Mouse (Mus musculus) liver, embryonic 16.5 days (tissue): ENCODE data around the gene Slc6a6. TPM values are rescaled to one million over a fixed set of nuclear protein-coding genes. Genes with fewer than 3 reads are reported as not detected.

Experiments used
- ATAC-seq: fragments of 200-750 bp; cut with Nextera tagmentation; 2 replicates; pipeline ENCODE4 v1.8.0; 2017; ENCODE audit warnings: low read depth, mild to moderate bottlenecking, moderate number of reproducible peaks, moderate library complexity
- H3K27ac ChIP-seq: fragments of 300-500 bp; sonication (generic); 2 replicates; pipeline ENCODE4 v1.5.1; 2014; ENCODE audit warnings: mild to moderate bottlenecking, low read length
- H3K27me3 ChIP-seq: fragments of 300-500 bp; sonication (generic); 2 replicates; pipeline ENCODE4 v1.6.1; 2014; ENCODE audit warnings: low read depth, low read length, mixed read lengths; ENCODE audit not compliant: control insufficient read depth, insufficient read depth
- H3K36me3 ChIP-seq: fragments of 300-500 bp; sonication (generic); 2 replicates; pipeline ENCODE4 v1.6.1; 2014; ENCODE audit warnings: mild to moderate bottlenecking; ENCODE audit not compliant: control insufficient read depth, insufficient read depth
- H3K4me1 ChIP-seq: fragments of 300-500 bp; sonication (generic); 2 replicates; pipeline ENCODE4 v1.6.1; 2014; ENCODE audit warnings: low read depth, low read length, mixed read lengths; ENCODE audit not compliant: control insufficient read depth
- H3K4me2 ChIP-seq: fragments of 300-500 bp; sonication (generic); 2 replicates; pipeline ENCODE4 v1.6.1; 2014; ENCODE audit warnings: low read depth, low read length, mixed read lengths
- H3K4me3 ChIP-seq: fragments of 300-500 bp; sonication (generic); 2 replicates; pipeline ENCODE4 v1.5.1; 2014; ENCODE audit warnings: low read depth, mild to moderate bottlenecking, low read length
- H3K9ac ChIP-seq: fragments of 300-500 bp; sonication (generic); 2 replicates; pipeline ENCODE4 v1.6.1; 2014; ENCODE audit warnings: low read depth, low read length
- H3K9me3 ChIP-seq: fragments of 300-500 bp; sonication (generic); replicated peaks from 2 replicates; pipeline ENCODE4 v1.6.1; 2016; ENCODE audit warnings: low read length; ENCODE audit not compliant: control insufficient read depth
- WGBS: fragments of 180-500 bp; shearing (Covaris S2); extraction: QIAGEN DNeasy Blood & Tissue Kit; methylation state at CpG from one replicate; pipeline ENCODE4 v1.1.7; 2014; ENCODE audit not compliant: insufficient replicate concordance; 5-methylcytosine and 5-hydroxymethylcytosine counted together
- polyA plus RNA-seq: library from polyadenylated mRNA; unstranded; fragments of >200 nt; fragmentation: Nextera tagmentation; extraction: Ambion mirVana; gene quantifications from 2 replicates; pipeline ENCODE4 v1.2.1, GENCODE M21; 2015

Slc6a6 gene
- polyA plus RNA-seq, 1 experiment from 2014 or later = 20.5 TPM

DNA sequence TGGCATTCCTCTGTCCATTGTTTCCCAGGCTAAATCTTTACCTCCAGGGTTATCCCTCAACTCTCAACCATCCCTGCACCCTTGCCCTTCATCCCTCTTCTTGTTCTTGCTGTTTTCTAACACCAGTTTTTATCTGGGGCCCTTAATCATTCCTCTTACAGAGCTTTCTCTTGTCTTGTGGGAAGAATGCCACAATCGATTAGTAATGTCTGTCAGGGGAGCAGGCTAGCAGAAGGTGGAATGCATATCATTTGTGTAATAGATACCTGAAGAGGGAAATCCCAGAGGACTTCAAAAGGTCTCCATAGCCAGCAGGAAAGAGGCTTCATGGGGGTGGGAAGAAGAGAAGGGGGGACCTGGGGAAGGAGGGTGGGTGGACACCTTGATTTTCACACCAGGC lies 20.6 kb downstream of the Slc6a6 start:
- H3K4me2 ChIP-seq = no peak overlapping the region
- 65% methylated on average over 1 of the region's 1 CpGs for WGBS
- no peaks in the 10 kb centered on the region for H3K27me3 ChIP-seq
- H3K9me3 ChIP-seq = no peaks in the 10 kb centered on the region
- 0 out of 2 replicates have a peak, but pooled peaks cover 5% of the 10 kb centered on the region for H3K36me3 ChIP-seq
- no peak overlapping the region for H3K9ac ChIP-seq
- no peak overlapping the region for H3K4me3 ChIP-seq
- no peak overlapping the region for H3K27ac ChIP-seq
- H3K4me1 ChIP-seq = peaks cover 24% of the 10 kb centered on the region
- ATAC-seq = no peak

DNA sequence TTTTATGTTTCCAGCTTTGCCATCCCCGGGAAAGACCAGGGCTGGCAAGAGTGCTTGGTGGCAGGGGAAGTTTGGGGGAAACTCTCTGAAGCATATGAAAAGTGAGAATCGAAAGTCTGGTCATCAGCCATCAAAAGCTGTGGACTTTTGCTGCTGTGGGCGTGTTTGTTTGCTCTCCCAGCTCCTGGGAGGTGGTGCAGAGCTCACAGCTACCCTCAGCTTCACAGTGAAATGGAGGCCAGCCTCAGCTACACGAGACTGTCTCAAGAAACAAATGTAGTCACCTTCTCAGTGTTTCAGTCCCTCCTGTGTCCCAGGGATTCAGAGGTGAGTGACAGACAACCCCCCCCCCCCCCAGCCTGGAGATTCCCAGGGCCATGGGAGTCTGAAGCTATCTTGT lies 21.8 kb downstream of the Slc6a6 start:
- Histone ChIP-seq H3K4me3 (peak overlapping the region; percentile 2), H3K36me3 (0 out of 2 replicates have a peak, but pooled peaks cover 5% of the 10 kb centered on the region), H3K27me3 (no peaks in the 10 kb centered on the region), H3K9ac (peak overlapping the region; percentile 17; the same call in 1 of the 2 replicates), H3K4me2 (peak overlapping the region; percentile 21), H3K27ac (peak overlapping the region; percentile 80), H3K4me1 (peaks cover 13% of the 10 kb centered on the region), H3K9me3 (no peaks in the 10 kb centered on the region)
- WGBS = 51% methylated on average over 4 of the region's 4 CpGs
- peak; percentile 38; the same call in 1 of the 2 replicates for ATAC-seq

- peak; percentile 16; the same call in 1 of the 2 replicates for ATAC-seq
- peak overlapping the region; percentile 17; the same call in 1 of the 2 replicates for H3K9ac ChIP-seq
- no peaks in the 10 kb centered on the region for H3K27me3 ChIP-seq
- 0 out of 2 replicates have a peak, but pooled peaks cover 5% of the 10 kb centered on the region for H3K36me3 ChIP-seq
- WGBS = 55% methylated on average over 13 of the region's 13 CpGs
- no peaks in the 10 kb centered on the region for H3K9me3 ChIP-seq
- H3K4me2 ChIP-seq = peak overlapping the region; percentile 21
- peak overlapping the region; percentile 80 for H3K27ac ChIP-seq
- H3K4me1 ChIP-seq = peaks cover 8% of the 10 kb centered on the region
- peak overlapping the region; percentile 2 for H3K4me3 ChIP-seq
Observed at GRCm38 (mm10) chr6:91706072-91706776, 22.4 kb downstream of the Slc6a6 start.

DNA sequence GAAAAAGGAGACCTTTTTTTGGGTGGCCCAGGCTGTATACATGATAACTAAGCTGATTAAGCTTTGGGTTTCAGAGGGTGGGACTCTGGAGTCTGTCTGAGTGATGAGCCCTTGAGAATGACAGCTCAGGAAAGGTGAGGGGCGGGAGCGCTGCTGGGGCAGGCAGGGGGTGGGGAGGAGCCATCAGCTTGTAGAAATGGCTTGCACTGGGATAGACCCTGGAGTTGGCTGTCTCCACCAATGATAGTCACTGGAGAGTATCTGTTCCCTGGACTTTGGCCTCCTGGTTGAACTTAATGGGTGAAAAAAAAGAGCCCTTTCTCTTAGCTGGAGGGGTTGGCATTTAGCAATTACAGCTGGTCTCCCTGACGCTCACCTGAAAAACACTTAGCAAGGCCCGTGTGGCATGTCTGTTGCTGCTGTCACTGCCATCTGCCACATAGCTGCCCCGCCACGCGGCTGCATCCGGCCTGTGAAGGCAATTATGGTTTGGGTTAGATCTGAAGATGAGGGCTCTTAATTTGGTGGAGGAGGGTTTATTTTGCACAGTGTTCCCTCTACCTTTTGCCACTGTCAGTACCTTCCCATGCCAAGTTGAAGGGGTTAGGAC lies 23.5 kb downstream of the Slc6a6 start:
- Histone ChIP-seq H3K9ac (no peak overlapping the region), H3K4me1 (peaks cover 13% of the 10 kb centered on the region), H3K27me3 (no peaks in the 10 kb centered on the region), H3K36me3 (0 out of 2 replicates have a peak, but pooled peaks cover 5% of the 10 kb centered on the region), H3K27ac (peak overlapping the region; percentile 41; the same call in 1 of the 2 replicates), H3K4me3 (no peak overlapping the region), H3K9me3 (no peaks in the 10 kb centered on the region), H3K4me2 (no peak overlapping the region; the same call in none of the 2 replicates)
- WGBS = 78% methylated on average over 8 of the region's 8 CpGs
- ATAC-seq = peak; percentile 63

DNA sequence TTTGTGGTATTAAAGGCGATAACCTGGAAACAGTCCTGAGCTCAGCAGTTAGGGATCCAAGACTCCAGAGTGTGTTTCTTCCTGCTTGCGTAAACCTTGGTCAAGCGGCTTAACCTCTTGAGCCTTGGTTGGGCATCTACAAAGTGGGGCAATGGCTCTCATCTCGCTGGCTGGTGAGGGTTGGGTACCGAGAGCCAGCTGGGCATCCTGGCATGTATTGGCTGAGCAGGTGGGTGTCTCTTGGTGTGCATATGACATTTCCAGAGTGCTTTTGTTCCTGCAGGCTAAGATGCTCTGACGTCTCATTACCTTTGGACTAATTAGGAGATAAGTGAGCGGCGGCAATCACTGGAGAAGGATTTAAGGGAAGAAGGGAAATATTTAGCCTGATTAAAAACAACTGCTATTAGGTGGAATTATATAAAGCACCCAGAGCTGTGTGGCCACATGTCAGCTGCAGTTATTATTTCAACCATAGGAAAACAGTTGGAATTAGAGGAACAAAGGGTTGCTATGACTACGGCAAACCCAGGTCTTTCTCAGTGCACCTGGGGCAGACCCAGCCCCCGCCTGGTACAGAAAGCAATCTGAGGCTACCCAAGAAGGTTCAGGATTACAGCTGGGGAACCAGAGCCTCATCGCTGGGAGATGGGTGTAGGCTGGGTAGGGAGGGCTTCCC lies 24.2 kb downstream of the Slc6a6 start:
- H3K27me3 ChIP-seq = no peaks in the 10 kb centered on the region
- no peak overlapping the region for H3K27ac ChIP-seq
- H3K4me3 ChIP-seq = no peak overlapping the region
- no peak overlapping the region for H3K4me2 ChIP-seq
- no peaks in the 10 kb centered on the region for H3K9me3 ChIP-seq
- H3K36me3 ChIP-seq = 0 out of 2 replicates have a peak, but pooled peaks cover 5% of the 10 kb centered on the region
- ATAC-seq = no peak
- H3K4me1 ChIP-seq = peaks cover 19% of the 10 kb centered on the region
- no peak overlapping the region for H3K9ac ChIP-seq
- 85% methylated on average over 11 of the region's 11 CpGs for WGBS

GRCm38 (mm10) chr6:91708919-91709318 lies 25.1 kb downstream of the Slc6a6 start:
- 86% methylated on average over 1 of the region's 2 CpGs for WGBS
- Histone ChIP-seq H3K36me3 (0 out of 2 replicates have a peak, but pooled peaks cover 5% of the 10 kb centered on the region), H3K4me1 (peaks cover 24% of the 10 kb centered on the region), H3K9me3 (no peaks in the 10 kb centered on the region), H3K4me3 (no peak overlapping the region), H3K9ac (no peak overlapping the region), H3K4me2 (no peak overlapping the region), H3K27ac (no peak overlapping the region), H3K27me3 (no peaks in the 10 kb centered on the region)
- ATAC-seq = no peak

GRCm38 (mm10) chr6:91710345-91710930 lies 26.6 kb downstream of the Slc6a6 start:
- Histone ChIP-seq H3K9me3 (no peaks in the 10 kb centered on the region), H3K9ac (no peak overlapping the region), H3K27ac (no peak overlapping the region), H3K4me3 (no peak overlapping the region), H3K27me3 (no peaks in the 10 kb centered on the region), H3K36me3 (0 out of 2 replicates have a peak, but pooled peaks cover 5% of the 10 kb centered on the region), H3K4me2 (no peak overlapping the region), H3K4me1 (peaks cover 21% of the 10 kb centered on the region)
- no peak for ATAC-seq
- 69% methylated on average over 6 of the region's 6 CpGs for WGBS

DNA sequence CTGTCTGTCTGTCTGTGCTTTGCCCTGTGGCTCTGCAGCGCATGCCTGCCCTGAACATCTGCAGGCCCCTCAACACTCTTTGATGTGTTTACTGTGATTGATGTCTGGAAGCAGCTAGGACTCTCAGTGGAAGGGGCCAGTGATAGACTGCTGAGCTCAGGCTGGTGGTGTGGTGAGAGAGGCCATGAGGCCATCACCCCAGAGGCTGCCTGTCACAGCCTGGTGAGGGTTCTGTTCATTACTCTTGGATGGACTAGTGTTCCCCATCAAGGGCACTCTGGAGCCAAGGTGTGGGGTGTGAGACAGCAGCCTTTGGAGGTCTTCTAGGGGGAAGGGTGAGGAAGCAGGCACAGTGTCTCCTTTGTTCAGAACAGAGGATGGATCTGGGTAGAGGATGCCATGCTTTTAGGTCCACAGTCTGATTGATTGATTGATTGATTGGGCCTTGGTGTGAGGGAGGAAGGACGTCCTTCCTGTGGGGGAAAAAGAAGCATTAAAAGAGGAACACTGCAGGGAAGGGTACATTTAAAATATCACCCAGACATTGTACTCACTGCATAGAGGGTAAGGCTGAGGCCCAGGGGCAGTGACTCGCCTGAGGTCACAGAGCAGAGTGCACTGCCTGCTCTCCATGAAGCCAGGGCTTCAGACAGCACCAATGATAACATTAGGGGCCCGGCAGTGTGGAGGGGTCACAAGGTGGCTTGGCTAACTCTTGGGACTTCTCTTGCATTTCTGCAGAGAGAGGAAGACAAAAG lies 28.4 kb downstream of the Slc6a6 start:
- H3K9ac ChIP-seq = no peak overlapping the region
- no peaks in the 10 kb centered on the region for H3K9me3 ChIP-seq
- H3K27ac ChIP-seq = peak overlapping the region; percentile 79
- H3K4me1 ChIP-seq = peaks cover 20% of the 10 kb centered on the region
- 0 out of 2 replicates have a peak, but pooled peaks cover 5% of the 10 kb centered on the region for H3K36me3 ChIP-seq
- WGBS = 24% methylated on average over 4 of the region's 4 CpGs
- ATAC-seq = peak; percentile 39
- no peaks in the 10 kb centered on the region for H3K27me3 ChIP-seq
- no peak overlapping the region for H3K4me3 ChIP-seq
- H3K4me2 ChIP-seq = no peak overlapping the region
